Mouse (Mus musculus) limb, embryonic 14.5 days (tissue): ENCODE measurements around the gene Prss50. TPM values are rescaled to one million over a fixed set of nuclear protein-coding genes. Genes with fewer than 3 reads are reported as not detected.

Experiments used
- ATAC-seq: fragments of 200-750 bp; cut with Nextera tagmentation; 2 replicates; pipeline ENCODE4 v1.8.0; 2017; ENCODE audit warnings: low read depth, moderate number of reproducible peaks, moderate TSS enrichment; ENCODE audit not compliant: low FRiP score
- DNase-seq: peaks from one replicate; pipeline ENCODE4 v3.0.0-alpha.2; 2015; ENCODE audit warnings: low spot score
- H3K27ac ChIP-seq: fragments of 300-500 bp; sonication (generic); replicated peaks from 2 replicates; pipeline ENCODE4 v1.5.1; 2014; ENCODE audit warnings: low read depth, mild to moderate bottlenecking, low read length, moderate library complexity, mixed read lengths
- H3K27me3 ChIP-seq: fragments of 300-500 bp; sonication (generic); 2 replicates; pipeline ENCODE4 v1.6.1; 2014; ENCODE audit warnings: low read length, mixed read lengths; ENCODE audit not compliant: control insufficient read depth, insufficient read depth
- H3K36me3 ChIP-seq: fragments of 300-500 bp; sonication (generic); 2 replicates; pipeline ENCODE4 v1.6.1; 2014; ENCODE audit warnings: mild to moderate bottlenecking, low read length, moderate library complexity, mixed read lengths; ENCODE audit not compliant: control insufficient read depth, insufficient read depth
- H3K4me1 ChIP-seq: fragments of 300-500 bp; sonication (generic); 2 replicates; pipeline ENCODE4 v1.6.1; 2014; ENCODE audit warnings: antibody characterized with exemption, low read length, mixed read lengths; ENCODE audit not compliant: control insufficient read depth, insufficient read depth
- H3K4me2 ChIP-seq: fragments of 300-500 bp; sonication (generic); replicated peaks from 2 replicates; pipeline ENCODE4 v1.6.1; 2014; ENCODE audit warnings: low read depth, mild to moderate bottlenecking, low read length, moderate library complexity; ENCODE audit not compliant: severe bottlenecking
- H3K4me3 ChIP-seq: fragments of 300-500 bp; sonication (generic); replicated peaks from 2 replicates; pipeline ENCODE4 v1.5.1; 2014; ENCODE audit warnings: low read length
- H3K9ac ChIP-seq: fragments of 300-500 bp; sonication (generic); 2 replicates; pipeline ENCODE4 v1.6.1; 2014; ENCODE audit warnings: mild to moderate bottlenecking, low read depth, low read length, moderate library complexity; ENCODE audit not compliant: severe bottlenecking
- H3K9me3 ChIP-seq: fragments of 300-500 bp; sonication (generic); 2 replicates; pipeline ENCODE4 v1.6.1; 2016; ENCODE audit warnings: low read length; ENCODE audit not compliant: control insufficient read depth
- POLR2A ChIP-seq: fragments of 200-500 bp; IDR thresholded peaks from 2 replicates; pipeline ENCODE4 v1.8.0; 2012; ENCODE audit warnings: inconsistent platforms, mild to moderate bottlenecking, moderate library complexity, borderline replicate concordance; ENCODE audit not compliant: insufficient read depth, insufficient read length; ENCODE audit errors: extremely low read depth
- WGBS: fragments of 180-500 bp; shearing (Covaris S2); extraction: QIAGEN DNeasy Blood & Tissue Kit; methylation state at CpG from one replicate; pipeline ENCODE4 v1.1.7; 2014; 5-methylcytosine and 5-hydroxymethylcytosine counted together
- polyA plus RNA-seq, 2 experiments: library from polyadenylated mRNA; depleted of rRNA in 1 of 2; stranded (reverse) in 1 of 2; unstranded in 1 of 2; fragments of >200 nt; fragmentation: Nextera tagmentation in 1 of 2; extraction: Ambion mirVana in 1 of 2; gene quantifications; 2 replicates each; pipeline versions ENCODE4 v1.2.1 to v1.2.3; 2012 to 2014

Prss50 gene
- polyA plus RNA-seq, 2 experiments = 0.21 to 0.41 TPM

- TF ChIP-seq POLR2A = no peak
- DNase-seq (no peak), ATAC-seq (no peak)
- Histone ChIP-seq H3K9me3 (no peaks in the 10 kb centered on the region), H3K4me1 (no peaks in the 10 kb centered on the region), H3K4me2 (no peak overlapping the region), H3K27ac (no peak overlapping the region), H3K27me3 (no peaks in the 10 kb centered on the region), H3K4me3 (no peak overlapping the region), H3K9ac (no peak overlapping the region), H3K36me3 (no peaks in the 10 kb centered on the region)
- 49% methylated on average over 2 of the region's 2 CpGs for WGBS
Observed at GRCm38 (mm10) chr9:110836112-110836511, 21.7 kb upstream of the Prss50 start.

- ATAC-seq = no peak
- Histone ChIP-seq H3K4me2 (no peak overlapping the region), H3K9me3 (no peaks in the 10 kb centered on the region), H3K4me3 (no peak overlapping the region), H3K4me1 (no peaks in the 10 kb centered on the region), H3K27me3 (no peaks in the 10 kb centered on the region), H3K9ac (no peak overlapping the region), H3K36me3 (no peaks in the 10 kb centered on the region), H3K27ac (no peak overlapping the region)
- WGBS = 89% methylated on average over 6 of the region's 6 CpGs
- no peak for DNase-seq
- TF ChIP-seq POLR2A = no peak
Observed at GRCm38 (mm10) chr9:110840905-110841304, 16.9 kb upstream of the Prss50 start.

- no peak for TF ChIP-seq POLR2A
- no peak for ATAC-seq
Observed at GRCm38 (mm10) chr9:110841438-110841837, 16.3 kb upstream of the Prss50 start.

GRCm38 (mm10) chr9:110844206-110844605 lies 13.6 kb upstream of the Prss50 start, which contains the start of gene Prss46:
Prss46 (plus strand) TSS chr9:110844506.
- H3K9me3 ChIP-seq = no peaks in the 10 kb centered on the region
- no peak within 1 kb of the TSS for H3K9ac ChIP-seq
- no peaks in the 10 kb centered on the region for H3K27me3 ChIP-seq
- ATAC-seq (no peak), DNase-seq (no peak)
- TF ChIP-seq POLR2A = no peak
- H3K4me1 ChIP-seq = no peaks in the 10 kb centered on the region
- no peaks in the 10 kb centered on the region for H3K36me3 ChIP-seq
- H3K4me3 ChIP-seq = no peak within 1 kb of the TSS
- no peak within 1 kb of the TSS for H3K27ac ChIP-seq
- no peak within 1 kb of the TSS for H3K4me2 ChIP-seq
- 83% methylated on average over 10 of the region's 10 CpGs for WGBS

More at GRCm38 (mm10) chr9:110841438-110841837, 16.3 kb upstream of the Prss50 start:
- no peak overlapping the region for H3K4me2 ChIP-seq
- no peaks in the 10 kb centered on the region for H3K9me3 ChIP-seq
- no peaks in the 10 kb centered on the region for H3K27me3 ChIP-seq
- H3K9ac ChIP-seq = no peak overlapping the region
- no peak for DNase-seq
- 72% methylated on average over 2 of the region's 2 CpGs for WGBS
- no peak overlapping the region for H3K4me3 ChIP-seq
- H3K36me3 ChIP-seq = no peaks in the 10 kb centered on the region
- H3K27ac ChIP-seq = no peak overlapping the region
- H3K4me1 ChIP-seq = no peaks in the 10 kb centered on the region

- 75% methylated on average over 7 of the region's 7 CpGs for WGBS
Observed at GRCm38 (mm10) chr9:110849162-110849561, 8.6 kb upstream of the Prss50 start.

GRCm38 (mm10) chr9:110855903-110856302 lies 1.9 kb upstream of the Prss50 start:
- no peak overlapping the region for H3K27ac ChIP-seq
- no peak for TF ChIP-seq POLR2A
- WGBS = 72% methylated on average over 7 of the region's 7 CpGs
- peaks cover 3% of the 10 kb centered on the region; the same call in 1 of the 2 replicates for H3K4me1 ChIP-seq
- H3K9ac ChIP-seq = no peak overlapping the region
- DNase-seq = no peak
- H3K27me3 ChIP-seq = peaks cover 5% of the 10 kb centered on the region; the same call in 1 of the 2 replicates
- no peak overlapping the region for H3K4me3 ChIP-seq
- no peak for ATAC-seq
- no peak overlapping the region for H3K4me2 ChIP-seq
- H3K9me3 ChIP-seq = no peaks in the 10 kb centered on the region
- no peaks in the 10 kb centered on the region for H3K36me3 ChIP-seq

More at GRCm38 (mm10) chr9:110849162-110849561, 8.6 kb upstream of the Prss50 start:
- TF ChIP-seq POLR2A = no peak
- no peak overlapping the region for H3K27ac ChIP-seq
- DNase-seq (peak; percentile 1), ATAC-seq (no peak)
- H3K4me3 ChIP-seq = no peak overlapping the region
- H3K9me3 ChIP-seq = no peaks in the 10 kb centered on the region
- no peak overlapping the region for H3K4me2 ChIP-seq
- no peaks in the 10 kb centered on the region for H3K4me1 ChIP-seq
- no peaks in the 10 kb centered on the region for H3K36me3 ChIP-seq
- no peak overlapping the region for H3K9ac ChIP-seq
- no peaks in the 10 kb centered on the region for H3K27me3 ChIP-seq
